Mouse (Mus musculus) kidney, adult 2 months (tissue): ENCODE results near the gene Agr2. TPM values are rescaled to one million over a fixed set of nuclear protein-coding genes. Genes with fewer than 3 reads are reported as not detected.

Experiments used
- DNase-seq: peaks from one replicate; pipeline ENCODE4 v3.0.0; 2021
- H3K27ac ChIP-seq: fragments of 200-500 bp; 2 replicates; pipeline ENCODE4 v1.5.1; 2012; ENCODE audit warnings: low read depth, low read length, control low read depth, inconsistent platforms; ENCODE audit not compliant: insufficient read depth
- H3K27me3 ChIP-seq: fragments of 200-500 bp; replicated peaks from 2 replicates; pipeline ENCODE4 v1.6.1; 2012; ENCODE audit warnings: mild to moderate bottlenecking, moderate library complexity, low read length, inconsistent platforms; ENCODE audit not compliant: control insufficient read depth, insufficient read depth
- H3K36me3 ChIP-seq: fragments of 200-500 bp; 2 replicates; pipeline ENCODE4 v1.6.1; 2012; ENCODE audit warnings: mild to moderate bottlenecking, moderate library complexity, low read length, inconsistent platforms; ENCODE audit not compliant: control insufficient read depth, insufficient read depth
- H3K4me1 ChIP-seq: fragments of 200-500 bp; 2 replicates; pipeline ENCODE4 v1.6.1; 2011; ENCODE audit warnings: low read length; ENCODE audit not compliant: control insufficient read depth, insufficient read depth
- H3K4me3 ChIP-seq: fragments of 200-500 bp; 2 replicates; pipeline ENCODE4 v1.5.1; 2011; ENCODE audit warnings: mild to moderate bottlenecking, low read depth, low read length, control low read depth; ENCODE audit not compliant: insufficient read depth
- CTCF ChIP-seq: fragments of 200-500 bp; conservative IDR thresholded peaks from 2 replicates; pipeline ENCODE4 v1.5.1; 2011; ENCODE audit warnings: low read depth, mild to moderate bottlenecking, control low read depth, low read length, moderate library complexity, mixed read lengths; ENCODE audit not compliant: insufficient read depth, insufficient read length
- POLR2A ChIP-seq: fragments of 200-500 bp; IDR thresholded peaks from one replicate; pipeline ENCODE4 v1.6.1; 2011; ENCODE audit warnings: low read depth, low read length, control low read depth
- WGBS: fragments of 180-500 bp; shearing (Covaris S2); methylation state at CpG from one replicate; pipeline ENCODE4 v1.1.7; 2018; 5-methylcytosine and 5-hydroxymethylcytosine counted together
- polyA plus RNA-seq: library from polyadenylated mRNA; depleted of rRNA; stranded (reverse); fragments of >200 nt; gene quantifications from 2 replicates; pipeline ENCODE4 v1.2.3, GENCODE M21; 2012; rRNA removed

Gene Agr2
- not detected in 2 replicates for polyA plus RNA-seq

GRCm38 (mm10) chr12:35992711-35993110 lies at the start of gene Agr2:
Gene Agr2 (plus strand): TSS chr12:35992907.
- H3K36me3 ChIP-seq = no peaks in the 10 kb centered on the region
- no peaks in the 10 kb centered on the region for H3K27me3 ChIP-seq
- 41% methylated on average over 9 of the region's 9 CpGs for WGBS
- DNase-seq = no peak
- no peak within 1 kb of the TSS for H3K27ac ChIP-seq
- TF ChIP-seq CTCF = no peak
- TF ChIP-seq POLR2A = no peak
- no peaks in the 10 kb centered on the region for H3K4me1 ChIP-seq
- H3K4me3 ChIP-seq = no peak within 1 kb of the TSS

- Histone ChIP-seq H3K27ac (no peak overlapping the region), H3K27me3 (no peaks in the 10 kb centered on the region), H3K4me3 (no peak overlapping the region), H3K36me3 (no peaks in the 10 kb centered on the region), H3K4me1 (no peaks in the 10 kb centered on the region)
- no peak for TF ChIP-seq POLR2A
- no peak for TF ChIP-seq CTCF
- 80% methylated on average over 1 of the region's 1 CpGs for WGBS
- DNase-seq = no peak
These were observed 41.0 kb upstream of the Agr2 start for GRCm38 (mm10) chr12:35951757-35952156.

- DNase-seq = no peak
- H3K4me1 ChIP-seq = no peaks in the 10 kb centered on the region
- no peak overlapping the region for H3K27ac ChIP-seq
- no peak overlapping the region for H3K4me3 ChIP-seq
- H3K27me3 ChIP-seq = no peaks in the 10 kb centered on the region
- no peaks in the 10 kb centered on the region for H3K36me3 ChIP-seq
- TF ChIP-seq CTCF (0 out of 2 replicates have a peak, but pooled peaks have one; percentile 10), POLR2A (no peak)
- 84% methylated on average over 2 of the region's 2 CpGs for WGBS
These were observed 35.5 kb upstream of the Agr2 start for GRCm38 (mm10) chr12:35957235-35957634.

GRCm38 (mm10) chr12:35966098-35966767 lies 26.5 kb upstream of the Agr2 start:
- Histone ChIP-seq H3K4me3 (no peak overlapping the region), H3K27me3 (no peaks in the 10 kb centered on the region), H3K4me1 (no peaks in the 10 kb centered on the region), H3K36me3 (no peaks in the 10 kb centered on the region), H3K27ac (no peak overlapping the region)
- TF ChIP-seq POLR2A (no peak), CTCF (no peak)
- 54% methylated on average over 7 of the region's 7 CpGs for WGBS
- DNase-seq = no peak

- no peaks in the 10 kb centered on the region for H3K4me1 ChIP-seq
- TF ChIP-seq CTCF = no peak
- TF ChIP-seq POLR2A = no peak
- 46% methylated on average over 7 of the region's 7 CpGs for WGBS
- H3K4me3 ChIP-seq = no peak overlapping the region
- no peak for DNase-seq
- no peak overlapping the region for H3K27ac ChIP-seq
- H3K36me3 ChIP-seq = no peaks in the 10 kb centered on the region
- H3K27me3 ChIP-seq = no peaks in the 10 kb centered on the region
These were observed 26.0 kb upstream of the Agr2 start for GRCm38 (mm10) chr12:35966768-35967141.

- DNase-seq = no peak
- H3K27ac ChIP-seq = no peak overlapping the region
- TF ChIP-seq CTCF (no peak), POLR2A (no peak)
- no peaks in the 10 kb centered on the region for H3K27me3 ChIP-seq
- no peak overlapping the region for H3K4me3 ChIP-seq
- no peaks in the 10 kb centered on the region for H3K36me3 ChIP-seq
- no peaks in the 10 kb centered on the region for H3K4me1 ChIP-seq
- WGBS = 82% methylated on average over 3 of the region's 3 CpGs
These were observed 16.8 kb upstream of the Agr2 start for GRCm38 (mm10) chr12:35975898-35976297.

- 0 out of 2 replicates have a peak overlapping the region, but pooled peaks have one; percentile 17 for H3K27ac ChIP-seq
- H3K27me3 ChIP-seq = no peaks in the 10 kb centered on the region
- H3K4me1 ChIP-seq = no peaks in the 10 kb centered on the region
- TF ChIP-seq CTCF (no peak), POLR2A (no peak)
- peak; percentile 21 for DNase-seq
- 41% methylated on average over 6 of the region's 6 CpGs for WGBS
- no peak overlapping the region for H3K4me3 ChIP-seq
- no peaks in the 10 kb centered on the region for H3K36me3 ChIP-seq
These were observed 15.0 kb upstream of the Agr2 start for GRCm38 (mm10) chr12:35977633-35978246.
